Mouse (Mus musculus): ENCODE results near the gene Nmt1.
A peak's percentile ranks its signal among the peaks of the same experiment; 100 is the strongest.

Gene Nmt1

GRCm38 (mm10) chr11:103005254-103005981, 22.6 kb upstream of the Nmt1 start:
- no peak for DNase-seq (ENCODE audit: low spot score in 2 of 2)

DNA sequence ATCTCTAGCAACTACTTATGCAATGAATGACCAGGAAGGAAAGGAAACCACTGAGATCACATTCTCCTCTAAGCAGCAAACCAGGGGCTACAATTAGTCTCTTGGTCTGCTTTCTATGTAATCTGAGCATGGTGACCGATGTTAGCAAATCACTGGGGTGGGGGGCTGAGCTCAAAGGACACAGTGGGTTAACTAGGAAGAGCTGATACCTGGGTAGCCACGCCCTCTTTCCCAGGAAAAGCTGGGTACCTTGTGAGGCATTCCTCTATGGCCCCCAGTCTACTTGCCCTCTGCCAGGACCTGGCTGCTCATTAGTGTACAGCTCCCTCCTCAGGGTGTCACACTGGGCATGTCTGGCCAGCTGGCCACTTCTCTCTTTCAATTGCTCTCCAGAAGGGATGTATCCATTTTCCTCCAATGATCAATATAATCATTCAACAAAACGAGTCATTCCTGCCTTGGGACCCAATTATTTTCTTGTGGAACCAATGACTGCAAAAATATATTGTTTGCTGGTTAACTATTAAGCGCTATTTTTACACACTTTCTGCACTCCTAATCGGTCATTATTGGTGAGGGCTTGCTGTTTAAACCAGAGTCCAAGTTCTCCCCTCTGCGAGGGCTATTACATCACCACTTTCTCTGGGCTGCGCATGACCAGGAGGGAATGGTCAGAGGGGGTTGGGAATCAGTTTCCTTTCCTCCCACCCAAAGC, 21.5 kb upstream of the Nmt1 start:
- no peak for DNase-seq (ENCODE audit: low spot score in 2 of 2)

- peak in 1 of 2 experiments; percentile 38 for DNase-seq (ENCODE audit: low spot score in 2 of 2)
These were observed 21.0 kb upstream of the Nmt1 start for GRCm38 (mm10) chr11:103007001-103007340.

GRCm38 (mm10) chr11:103008558-103008957, 19.4 kb upstream of the Nmt1 start:
- DNase-seq (ENCODE audit: low spot score in 2 of 2), result no peak

- DNase-seq (ENCODE audit: low spot score in 2 of 2), result no peak
These were observed 18.8 kb upstream of the Nmt1 start for GRCm38 (mm10) chr11:103009208-103009607.

DNA sequence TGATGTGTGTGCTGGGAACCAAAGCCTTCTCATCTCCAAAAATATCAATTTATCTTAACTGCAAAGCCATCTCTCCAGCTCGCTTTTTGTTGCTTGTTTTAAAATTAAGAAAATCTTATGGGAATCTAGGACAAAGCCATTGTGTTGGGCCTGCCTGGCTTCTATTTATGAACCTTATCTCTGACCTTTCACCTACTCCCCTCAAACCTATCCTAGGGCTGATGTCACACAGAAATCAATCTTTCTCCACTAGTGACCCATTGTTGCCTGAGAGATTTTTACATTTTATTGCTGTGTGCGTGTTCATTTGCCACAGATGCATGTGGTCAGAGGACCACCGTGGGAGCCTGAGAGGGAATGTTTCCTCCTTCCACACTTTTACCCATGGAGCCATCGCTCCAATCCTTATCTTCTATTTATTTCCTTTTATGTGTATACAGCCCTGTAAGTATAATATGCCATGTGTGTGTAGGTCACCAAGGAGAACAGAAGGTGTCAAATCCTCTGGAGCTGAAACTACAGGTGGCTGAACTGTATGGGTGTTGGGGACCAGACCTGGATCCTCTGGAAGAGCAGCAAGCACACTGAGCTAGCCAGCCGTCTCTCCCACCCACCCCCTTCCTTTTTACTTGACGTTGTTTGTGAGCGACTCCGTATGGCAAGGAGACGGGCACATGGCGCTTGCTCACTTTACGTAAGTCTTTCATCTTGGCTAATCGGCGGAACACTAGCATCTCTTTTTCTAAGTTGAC, 17.4 kb upstream of the Nmt1 start:
- no peak for DNase-seq (ENCODE audit: low spot score in 2 of 2)

DNA sequence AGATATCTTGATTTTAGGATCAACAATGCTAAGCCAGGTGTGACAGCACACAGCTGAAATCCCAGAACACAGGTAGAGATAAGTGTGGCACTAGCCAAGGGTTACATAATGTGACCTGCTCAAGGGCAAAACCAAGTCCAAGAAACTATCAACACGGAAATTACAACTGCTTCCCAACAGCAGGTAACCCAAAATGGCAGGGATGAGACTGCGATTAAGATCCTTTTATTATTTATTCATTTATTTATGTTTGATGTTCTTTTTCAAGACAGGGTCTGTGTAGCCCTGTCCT, 16.8 kb upstream of the Nmt1 start:
- no peak for DNase-seq (ENCODE audit: low spot score in 2 of 2)

- no peak for DNase-seq (ENCODE audit: low spot score in 2 of 2)
These were observed 11.8 kb upstream of the Nmt1 start for GRCm38 (mm10) chr11:103015881-103016825.

DNA sequence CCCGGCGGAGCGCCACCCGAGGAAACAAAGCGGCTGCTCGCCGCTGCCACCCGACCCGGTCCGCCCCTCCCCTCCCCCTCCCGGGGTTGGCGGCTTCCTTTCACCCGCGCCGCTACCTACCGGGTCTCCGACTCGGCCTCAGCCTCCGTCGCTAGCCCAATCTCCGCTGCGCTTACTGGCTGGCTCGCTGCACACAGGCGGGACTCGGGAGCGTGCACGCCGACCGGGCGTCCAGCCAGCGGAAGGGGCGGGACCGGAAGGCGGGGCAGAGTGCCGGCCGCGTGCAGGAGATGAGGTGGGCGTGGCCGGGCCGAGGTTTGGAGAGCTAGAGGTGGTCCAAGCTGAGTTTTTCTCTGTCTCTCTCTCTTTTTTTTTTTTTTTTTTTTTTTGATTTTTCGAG, 11.1 kb upstream of the Nmt1 start:
- peak; percentile 96 to 97 for DNase-seq (ENCODE audit: low spot score in 2 of 2)

GRCm38 (mm10) chr11:103017661-103018060, 10.3 kb upstream of the Nmt1 start:
- no peak for DNase-seq (ENCODE audit: low spot score in 2 of 2)

GRCm38 (mm10) chr11:103018860-103019259, 9.1 kb upstream of the Nmt1 start:
- no peak for DNase-seq (ENCODE audit: low spot score in 2 of 2)

DNA sequence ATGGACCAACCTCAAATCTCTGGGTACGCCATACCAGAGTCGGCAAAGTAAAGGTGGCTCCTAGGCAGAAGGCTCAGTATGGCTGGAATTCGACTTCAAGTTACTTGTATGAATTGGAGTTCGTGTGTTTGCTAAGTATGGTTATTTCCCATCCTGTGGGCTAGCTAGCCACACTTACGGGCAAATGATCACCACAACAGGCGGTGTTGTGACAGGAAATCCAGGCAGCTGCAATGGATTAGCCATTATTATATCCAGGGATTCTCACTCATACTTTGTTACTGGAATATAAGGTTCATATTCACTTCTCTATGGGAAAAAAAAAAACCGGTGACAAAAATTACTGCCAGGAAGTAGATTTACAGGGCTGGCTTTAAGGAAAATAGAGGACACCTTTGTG, 8.7 kb upstream of the Nmt1 start:
- no peak for DNase-seq (ENCODE audit: low spot score in 2 of 2)

DNA sequence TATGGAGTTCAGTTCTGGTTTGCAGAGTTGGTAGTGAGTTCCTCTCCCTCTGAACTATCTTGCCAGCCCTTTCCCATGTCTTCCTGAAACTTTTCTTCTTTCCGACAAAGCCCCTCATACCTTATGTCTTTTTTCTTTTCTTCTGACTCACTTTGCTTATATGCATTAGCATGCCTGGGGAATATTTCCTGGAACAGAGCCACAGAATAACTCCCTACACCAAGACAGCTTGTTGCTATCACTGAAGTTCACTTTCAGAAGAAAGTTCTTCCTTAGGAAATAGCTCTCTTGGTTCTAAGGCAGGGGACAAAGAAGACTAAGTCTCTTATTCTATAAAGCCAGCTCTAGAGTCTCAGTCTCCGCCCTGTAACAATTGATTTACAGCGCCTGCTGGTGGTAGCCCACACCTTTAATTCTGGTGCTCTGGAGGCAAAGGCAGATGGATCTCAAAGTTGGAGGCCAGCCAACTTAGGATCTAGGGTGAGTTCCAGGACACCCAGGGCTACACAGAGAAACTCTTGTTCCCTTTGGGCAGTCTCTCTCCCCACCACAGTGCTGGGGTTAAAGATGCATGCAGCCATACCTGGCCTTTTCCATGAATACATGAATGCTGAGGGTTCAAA, 7.2 kb upstream of the Nmt1 start:
- DNase-seq (ENCODE audit: low spot score in 2 of 2), result no peak

DNA sequence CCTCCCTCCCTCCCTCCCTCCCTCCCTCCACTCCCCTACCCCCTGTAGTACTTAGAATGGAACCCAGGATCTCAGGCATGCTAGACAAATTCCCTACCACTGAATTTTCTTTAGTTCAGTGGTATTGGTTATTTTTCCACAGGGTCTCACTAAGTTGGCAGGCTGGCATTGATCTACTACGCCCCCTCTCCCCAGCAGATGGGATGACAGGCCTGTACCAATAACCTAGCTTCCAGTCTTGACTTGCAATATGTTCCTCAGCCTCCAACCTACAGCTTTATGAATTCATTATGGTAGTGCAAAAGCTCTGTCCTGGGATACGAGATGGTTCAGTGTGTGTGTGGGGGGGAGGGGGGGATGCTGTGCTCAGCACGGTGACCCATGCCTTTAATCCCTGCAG, 4.0 kb upstream of the Nmt1 start:
- DNase-seq (ENCODE audit: low spot score in 2 of 2), result no peak

DNA sequence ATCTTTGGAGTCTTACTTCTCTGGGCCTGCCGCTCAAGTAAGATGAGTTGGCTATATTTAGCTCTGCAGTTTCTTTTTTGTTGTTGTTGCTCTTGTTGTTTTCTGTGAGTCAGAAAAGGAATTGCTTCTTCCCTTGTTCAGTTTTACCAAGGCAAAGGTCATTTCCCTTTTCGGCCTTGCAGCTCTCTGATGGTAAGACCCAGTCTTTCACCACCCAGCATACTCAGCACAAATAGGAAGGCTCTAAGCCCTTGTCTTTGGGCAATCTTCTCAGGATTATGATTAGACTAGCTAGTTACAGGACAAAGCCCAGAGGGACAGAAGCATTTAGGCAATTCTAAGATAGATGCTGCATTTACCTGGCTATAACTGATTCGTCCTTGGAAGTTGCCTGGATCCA, 1.1 kb upstream of the Nmt1 start:
- no peak for DNase-seq (ENCODE audit: low spot score in 2 of 2)

DNA sequence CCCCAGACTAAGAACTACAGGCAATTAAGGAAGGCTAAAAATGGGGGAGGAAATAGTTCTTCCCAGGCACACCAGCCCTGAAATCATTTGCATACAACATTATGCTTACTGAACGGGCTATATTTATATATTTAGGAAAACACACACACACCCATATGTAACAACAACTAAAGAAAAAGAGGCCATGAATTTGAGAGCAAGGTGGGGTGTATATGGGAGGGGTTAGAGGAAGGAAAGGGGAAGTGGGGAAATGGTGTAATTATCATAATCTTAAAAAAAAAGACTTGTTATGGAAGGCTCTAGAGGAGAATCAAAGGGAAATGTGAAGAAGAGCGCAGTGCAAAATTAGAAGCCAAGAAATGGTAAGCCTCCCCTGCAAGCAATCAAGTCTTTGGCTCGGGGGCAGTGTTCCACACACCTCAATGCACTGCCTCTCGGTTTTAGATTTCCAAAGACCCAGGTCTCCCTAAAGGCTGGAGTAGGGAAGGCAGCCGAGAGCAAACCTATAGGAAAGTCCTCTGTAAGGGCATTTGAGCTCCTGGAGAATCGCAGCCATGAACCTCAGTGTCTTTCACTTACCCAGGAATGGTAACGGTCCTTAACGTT, 317 bp upstream of the Nmt1 start:
- DNase-seq (ENCODE audit: low spot score in 2 of 2), result no peak

- DNase-seq (ENCODE audit: low spot score in 2 of 2), result no peak
These were observed 5.0 kb downstream of the Nmt1 start for GRCm38 (mm10) chr11:103033030-103033429.

DNA sequence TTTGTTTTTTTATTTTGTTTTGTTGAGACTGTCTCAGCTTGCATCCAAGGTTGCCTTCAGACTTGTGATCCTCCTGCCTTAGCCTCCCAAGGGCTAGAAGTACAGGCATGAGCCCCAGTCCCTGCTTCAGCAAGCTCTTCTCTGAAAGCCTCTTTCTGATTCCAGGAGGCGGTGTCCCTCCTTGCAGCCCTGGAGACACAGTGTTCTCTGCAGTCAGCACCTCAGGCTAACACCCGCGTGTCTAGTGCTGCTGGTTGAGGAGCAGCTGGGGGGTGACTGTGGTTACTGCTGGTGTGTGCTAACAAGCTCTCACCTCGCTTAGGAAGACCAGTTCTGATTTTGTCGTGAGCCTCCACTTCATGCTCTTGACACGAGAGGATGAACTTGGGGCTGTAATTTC, 7.0 kb downstream of the Nmt1 start:
- no peak for DNase-seq (ENCODE audit: low spot score in 2 of 2)

DNA sequence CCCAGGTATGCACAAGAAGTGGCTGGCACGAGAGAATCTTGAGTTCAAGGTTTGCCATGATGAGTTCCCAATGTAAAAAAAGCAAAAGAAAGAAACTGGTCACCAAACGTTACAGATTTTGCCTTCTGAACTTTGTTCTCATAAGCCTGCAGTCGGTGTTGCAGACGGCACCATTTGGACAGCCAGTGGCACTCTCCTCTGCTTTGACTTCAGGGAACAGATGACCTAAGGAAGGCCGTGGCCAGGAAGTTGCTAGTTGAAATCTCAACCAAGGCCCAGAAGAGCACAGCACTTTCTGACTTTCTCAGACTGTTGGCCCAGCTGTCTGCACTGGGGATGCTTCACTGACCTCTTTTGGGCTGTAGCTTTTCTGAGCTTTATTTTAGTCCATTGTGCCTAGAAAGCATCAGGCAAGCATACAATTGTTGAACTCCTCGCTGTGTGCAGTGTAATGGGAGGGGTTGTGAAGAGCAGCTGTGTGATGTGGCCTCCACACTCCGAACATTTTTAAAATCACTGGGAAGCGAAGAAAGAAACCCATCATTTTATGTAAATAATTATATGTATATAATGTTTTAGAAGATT, 9.0 kb downstream of the Nmt1 start:
- DNase-seq (ENCODE audit: low spot score in 2 of 2), result no peak

- DNase-seq (ENCODE audit: low spot score in 2 of 2), result no peak
These were observed 10.0 kb downstream of the Nmt1 start for GRCm38 (mm10) chr11:103038037-103038436.

- DNase-seq (ENCODE audit: low spot score in 2 of 2), result no peak
These were observed 14.8 kb downstream of the Nmt1 start for GRCm38 (mm10) chr11:103042828-103043227.
